Mouse (Mus musculus): ENCODE measurements around the gene Ankrd33.
A peak's percentile ranks its signal among the peaks of the same experiment; 100 is the strongest.

The Ankrd33 gene

GRCm38 (mm10) chr15:101147910-101148273, 32.3 kb downstream of the Ankrd33 start:
- no peak for DNase-seq

GRCm38 (mm10) chr15:101148604-101149003, 33.0 kb downstream of the Ankrd33 start:
- DNase-seq: no peak

GRCm38 (mm10) chr15:101151409-101152261, 36.1 kb downstream of the Ankrd33 start:
- DNase-seq: no peak

- no peak for DNase-seq
These were observed 39.4 kb downstream of the Ankrd33 start for GRCm38 (mm10) chr15:101154700-101155616.

- DNase-seq: no peak
These were observed 44.6 kb downstream of the Ankrd33 start for GRCm38 (mm10) chr15:101160128-101160527.

- no peak for DNase-seq
These were observed 45.0 kb downstream of the Ankrd33 start for GRCm38 (mm10) chr15:101160591-101160990.

- no peak for DNase-seq
These were observed 46.0 kb downstream of the Ankrd33 start for GRCm38 (mm10) chr15:101161534-101161933.

- no peak for DNase-seq
These were observed 47.5 kb downstream of the Ankrd33 start for GRCm38 (mm10) chr15:101163056-101163458.

GRCm38 (mm10) chr15:101163854-101164253, 48.3 kb downstream of the Ankrd33 start:
- DNase-seq: no peak

- peak in 1 of 2 experiments; percentile 53 for DNase-seq
These were observed 48.7 kb downstream of the Ankrd33 start for GRCm38 (mm10) chr15:101164291-101164690.

GRCm38 (mm10) chr15:101165658-101166437, 50.3 kb downstream of the Ankrd33 start:
- DNase-seq: peak; percentile 44 to 55

GRCm38 (mm10) chr15:101167553-101167952, 52.0 kb downstream of the Ankrd33 start:
- no peak for DNase-seq
